Mouse (Mus musculus): ENCODE results near the gene Csnk1g2. TPM values are rescaled to one million over a fixed set of nuclear protein-coding genes. Genes with fewer than 3 reads are reported as not detected.
A peak's percentile ranks its signal among the peaks of the same experiment; 100 is the strongest.

Csnk1g2 gene
- polyA plus RNA-seq, 1 experiment from 2014 or later: 24.9 TPM

- no peak overlapping the region for H3K9ac ChIP-seq (ENCODE audit: low read depth, low read length)
- H3K9me3 ChIP-seq (ENCODE audit: control insufficient read depth, low read length): no peaks in the 10 kb centered on the region
- no peak overlapping the region for H3K27ac ChIP-seq (ENCODE audit: low read depth, low read length)
- no peak for ATAC-seq
- whole genome bisulfite sequencing: 90% methylated on average over 2 of the region's 2 CpGs
- no peak overlapping the region for H3K4me3 ChIP-seq (ENCODE audit: low read length)
- H3K27me3 ChIP-seq (replicated peaks; ENCODE audit: control insufficient read depth, insufficient read depth, low read length): no peaks in the 10 kb centered on the region
- peaks cover 22% of the 10 kb centered on the region for H3K4me1 ChIP-seq (ENCODE audit: control insufficient read depth, insufficient read depth, low read depth, low read length)
- H3K4me2 ChIP-seq (ENCODE audit: low read length): no peak overlapping the region
- H3K36me3 ChIP-seq (ENCODE audit: control insufficient read depth, insufficient read depth, low read length): peaks cover 6% of the 10 kb centered on the region
Observed at GRCm38 (mm10) chr10:80680260-80680696, 57.6 kb downstream of the Csnk1g2 start.

GRCm38 (mm10) chr10:80682003-80682402, 59.4 kb downstream of the Csnk1g2 start:
- WGBS: 97% methylated on average over 6 of the region's 6 CpGs
- Histone ChIP-seq H3K9ac (ENCODE audit: low read depth, low read length) (no peak overlapping the region), H3K27ac (ENCODE audit: low read depth, low read length) (no peak overlapping the region), H3K27me3 (replicated peaks; ENCODE audit: control insufficient read depth, insufficient read depth, low read length) (no peaks in the 10 kb centered on the region), H3K4me3 (ENCODE audit: low read length) (no peak overlapping the region), H3K4me2 (ENCODE audit: low read length) (no peak overlapping the region), H3K4me1 (ENCODE audit: control insufficient read depth, insufficient read depth, low read depth, low read length) (peaks cover 21% of the 10 kb centered on the region), H3K36me3 (ENCODE audit: control insufficient read depth, insufficient read depth, low read length) (peaks cover 21% of the 10 kb centered on the region), H3K9me3 (ENCODE audit: control insufficient read depth, low read length) (no peaks in the 10 kb centered on the region)
- no peak for ATAC-seq

GRCm38 (mm10) chr10:80683647-80684046, 61.0 kb downstream of the Csnk1g2 start:
- Histone ChIP-seq H3K27me3 (replicated peaks; ENCODE audit: control insufficient read depth, insufficient read depth, low read length) (no peaks in the 10 kb centered on the region), H3K4me2 (ENCODE audit: low read length) (no peak overlapping the region), H3K4me3 (ENCODE audit: low read length) (no peak overlapping the region), H3K9ac (ENCODE audit: low read depth, low read length) (no peak overlapping the region), H3K36me3 (ENCODE audit: control insufficient read depth, insufficient read depth, low read length) (peaks cover 26% of the 10 kb centered on the region), H3K9me3 (ENCODE audit: control insufficient read depth, low read length) (no peaks in the 10 kb centered on the region), H3K4me1 (ENCODE audit: control insufficient read depth, insufficient read depth, low read depth, low read length) (peaks cover 5% of the 10 kb centered on the region), H3K27ac (ENCODE audit: low read depth, low read length) (no peak overlapping the region)
- no peak for ATAC-seq
- WGBS: 100% methylated on average over 1 of the region's 1 CpGs

GRCm38 (mm10) chr10:80684214-80684613, 61.6 kb downstream of the Csnk1g2 start:
- no peaks in the 10 kb centered on the region for H3K27me3 ChIP-seq (replicated peaks; ENCODE audit: control insufficient read depth, insufficient read depth, low read length)
- no peak overlapping the region for H3K4me3 ChIP-seq (ENCODE audit: low read length)
- H3K9me3 ChIP-seq (ENCODE audit: control insufficient read depth, low read length): no peaks in the 10 kb centered on the region
- H3K4me1 ChIP-seq (ENCODE audit: control insufficient read depth, insufficient read depth, low read depth, low read length): no peaks in the 10 kb centered on the region; the same call in 1 of the 2 replicates
- no peak for ATAC-seq
- 58% methylated on average over 6 of the region's 6 CpGs for WGBS
- no peak overlapping the region for H3K27ac ChIP-seq (ENCODE audit: low read depth, low read length)
- H3K36me3 ChIP-seq (ENCODE audit: control insufficient read depth, insufficient read depth, low read length): peaks cover 28% of the 10 kb centered on the region
- no peak overlapping the region for H3K9ac ChIP-seq (ENCODE audit: low read depth, low read length)
- H3K4me2 ChIP-seq (ENCODE audit: low read length): no peak overlapping the region

GRCm38 (mm10) chr10:80684984-80685383, 62.3 kb downstream of the Csnk1g2 start:
- H3K27me3 ChIP-seq (replicated peaks; ENCODE audit: control insufficient read depth, insufficient read depth, low read length): no peaks in the 10 kb centered on the region
- H3K36me3 ChIP-seq (ENCODE audit: control insufficient read depth, insufficient read depth, low read length): peaks cover 36% of the 10 kb centered on the region
- no peak overlapping the region for H3K4me2 ChIP-seq (ENCODE audit: low read length)
- no peak for ATAC-seq
- no peak overlapping the region for H3K27ac ChIP-seq (ENCODE audit: low read depth, low read length)
- 82% methylated on average over 4 of the region's 4 CpGs for WGBS
- no peaks in the 10 kb centered on the region for H3K9me3 ChIP-seq (ENCODE audit: control insufficient read depth, low read length)
- H3K9ac ChIP-seq (ENCODE audit: low read depth, low read length): no peak overlapping the region
- H3K4me3 ChIP-seq (ENCODE audit: low read length): no peak overlapping the region
- H3K4me1 ChIP-seq (ENCODE audit: control insufficient read depth, insufficient read depth, low read depth, low read length): no peaks in the 10 kb centered on the region

- Histone ChIP-seq H3K9ac (ENCODE audit: low read depth, low read length) (no peak overlapping the region), H3K27ac (ENCODE audit: low read depth, low read length) (no peak overlapping the region), H3K9me3 (ENCODE audit: control insufficient read depth, low read length) (no peaks in the 10 kb centered on the region), H3K36me3 (ENCODE audit: control insufficient read depth, insufficient read depth, low read length) (peaks cover 41% of the 10 kb centered on the region), H3K4me3 (ENCODE audit: low read length) (no peak overlapping the region), H3K4me2 (ENCODE audit: low read length) (no peak overlapping the region), H3K27me3 (replicated peaks; ENCODE audit: control insufficient read depth, insufficient read depth, low read length) (no peaks in the 10 kb centered on the region), H3K4me1 (ENCODE audit: control insufficient read depth, insufficient read depth, low read depth, low read length) (no peaks in the 10 kb centered on the region)
- 97% methylated on average over 3 of the region's 3 CpGs for WGBS
- no peak for ATAC-seq
Observed at GRCm38 (mm10) chr10:80686617-80687016, 64.0 kb downstream of the Csnk1g2 start.

GRCm38 (mm10) chr10:80687850-80688249, 65.2 kb downstream of the Csnk1g2 start:
- Histone ChIP-seq H3K4me2 (ENCODE audit: low read length) (no peak overlapping the region), H3K36me3 (ENCODE audit: control insufficient read depth, insufficient read depth, low read length) (peaks cover 41% of the 10 kb centered on the region), H3K4me1 (ENCODE audit: control insufficient read depth, insufficient read depth, low read depth, low read length) (no peaks in the 10 kb centered on the region), H3K4me3 (ENCODE audit: low read length) (no peak overlapping the region), H3K27me3 (replicated peaks; ENCODE audit: control insufficient read depth, insufficient read depth, low read length) (no peaks in the 10 kb centered on the region), H3K27ac (ENCODE audit: low read depth, low read length) (no peak overlapping the region), H3K9ac (ENCODE audit: low read depth, low read length) (no peak overlapping the region), H3K9me3 (ENCODE audit: control insufficient read depth, low read length) (no peaks in the 10 kb centered on the region)
- WGBS: 44% methylated on average over 5 of the region's 5 CpGs
- ATAC-seq: peak; percentile 74; the same call in 1 of the 2 replicates

Small RNA genes within 50 kb of the gene (microRNA-seq; reads per million reads assigned to microRNA genes)
- not detected for gene Mir6912

Other genes starting within 250 kb of the Csnk1g2 start
- 9.1 and 9.2 TPM in 2 replicates for gene Mex3d, start 235.2 kb upstream of the Csnk1g2 start, polyA plus RNA-seq (2015; fragmentation: Nextera tagmentation; extraction: Ambion mirVana)
- 196 and 207 TPM in 2 replicates for gene Mbd3, start 223.3 kb upstream of the Csnk1g2 start, polyA plus RNA-seq (2015; fragmentation: Nextera tagmentation; extraction: Ambion mirVana)
- 704 and 759 TPM in 2 replicates for gene Uqcr11, start 216.0 kb upstream of the Csnk1g2 start, polyA plus RNA-seq (2015; fragmentation: Nextera tagmentation; extraction: Ambion mirVana)
- gene Tcf3, start 189.2 kb upstream of the Csnk1g2 start, polyA plus RNA-seq (2015; fragmentation: Nextera tagmentation; extraction: Ambion mirVana): 32.5 and 45.3 TPM in 2 replicates
- 1.2 and 1.3 TPM in 2 replicates for gene Onecut3, start 128.0 kb upstream of the Csnk1g2 start, polyA plus RNA-seq (2015; fragmentation: Nextera tagmentation; extraction: Ambion mirVana)
- gene Atp8b3, start 83.7 kb upstream of the Csnk1g2 start, polyA plus RNA-seq (2015; fragmentation: Nextera tagmentation; extraction: Ambion mirVana): 1.5 and 1.6 TPM in 2 replicates
- gene Rexo1, start 61.3 kb upstream of the Csnk1g2 start, polyA plus RNA-seq (2015; fragmentation: Nextera tagmentation; extraction: Ambion mirVana): 25.8 and 26.5 TPM in 2 replicates
- gene Klf16, start 45.5 kb upstream of the Csnk1g2 start, polyA plus RNA-seq (2015; fragmentation: Nextera tagmentation; extraction: Ambion mirVana): 5.1 and 5.8 TPM in 2 replicates
- gene Abhd17a, start 32.5 kb upstream of the Csnk1g2 start, polyA plus RNA-seq (2015; fragmentation: Nextera tagmentation; extraction: Ambion mirVana): 127 and 130 TPM in 2 replicates
- 73.6 and 80.8 TPM in 2 replicates for gene Scamp4, start 20.0 kb upstream of the Csnk1g2 start, polyA plus RNA-seq (2015; fragmentation: Nextera tagmentation; extraction: Ambion mirVana)
- 5.2 and 6.4 TPM in 2 replicates for gene Adat3, start 20.0 kb upstream of the Csnk1g2 start, polyA plus RNA-seq (2015; fragmentation: Nextera tagmentation; extraction: Ambion mirVana)
- 2.3 and 3.1 TPM in 2 replicates for gene Gm49322, start 16.8 kb upstream of the Csnk1g2 start, polyA plus RNA-seq (2015; fragmentation: Nextera tagmentation; extraction: Ambion mirVana)
- gene Btbd2, start 34.2 kb downstream of the Csnk1g2 start, polyA plus RNA-seq (2015; fragmentation: Nextera tagmentation; extraction: Ambion mirVana): 21.2 and 83.2 TPM in 2 replicates
- 35.6 and 55.7 TPM in 2 replicates for gene Mknk2, start 55.3 kb downstream of the Csnk1g2 start, polyA plus RNA-seq (2015; fragmentation: Nextera tagmentation; extraction: Ambion mirVana)
- gene Mob3a, start 79.1 kb downstream of the Csnk1g2 start, polyA plus RNA-seq (2015; fragmentation: Nextera tagmentation; extraction: Ambion mirVana): 56.9 and 59.5 TPM in 2 replicates
- gene Izumo4, start 79.3 kb downstream of the Csnk1g2 start, polyA plus RNA-seq (2015; fragmentation: Nextera tagmentation; extraction: Ambion mirVana): 43.7 and 50.4 TPM in 2 replicates
- gene Ap3d1, start 119.4 kb downstream of the Csnk1g2 start, polyA plus RNA-seq (2015; fragmentation: Nextera tagmentation; extraction: Ambion mirVana): 102 and 105 TPM in 2 replicates
- gene Dot1l, start 132.4 kb downstream of the Csnk1g2 start, polyA plus RNA-seq (2015; fragmentation: Nextera tagmentation; extraction: Ambion mirVana): 13.2 and 16.9 TPM in 2 replicates
- 44.7 and 59.9 TPM in 2 replicates for gene Sf3a2, start 175.4 kb downstream of the Csnk1g2 start, polyA plus RNA-seq (2015; fragmentation: Nextera tagmentation; extraction: Ambion mirVana)
- gene Plekhj1, start 175.8 kb downstream of the Csnk1g2 start, polyA plus RNA-seq (2015; fragmentation: Nextera tagmentation; extraction: Ambion mirVana): 129 and 140 TPM in 2 replicates
- not detected in 2 replicates for gene Amh, start 182.4 kb downstream of the Csnk1g2 start, polyA plus RNA-seq (2015; fragmentation: Nextera tagmentation; extraction: Ambion mirVana)
- 1.1 and 1.2 TPM in 2 replicates for gene Jsrp1, start 190.7 kb downstream of the Csnk1g2 start, polyA plus RNA-seq (2015; fragmentation: Nextera tagmentation; extraction: Ambion mirVana)
- 1,272 and 1,293 TPM in 2 replicates for gene Oaz1, start 203.8 kb downstream of the Csnk1g2 start, polyA plus RNA-seq (2015; fragmentation: Nextera tagmentation; extraction: Ambion mirVana)
- gene Lingo3, start 221.2 kb downstream of the Csnk1g2 start, polyA plus RNA-seq (2015; fragmentation: Nextera tagmentation; extraction: Ambion mirVana): 22.1 and 23.3 TPM in 2 replicates
- gene Lsm7, start 232.4 kb downstream of the Csnk1g2 start, polyA plus RNA-seq (2015; fragmentation: Nextera tagmentation; extraction: Ambion mirVana): 197 and 208 TPM in 2 replicates
- 92.4 and 97.5 TPM in 2 replicates for gene Sppl2b, start 232.4 kb downstream of the Csnk1g2 start, polyA plus RNA-seq (2015; fragmentation: Nextera tagmentation; extraction: Ambion mirVana)
- 0.13 and 0.27 TPM in 2 replicates for gene Tmprss9, start 249.0 kb downstream of the Csnk1g2 start, polyA plus RNA-seq (2015; fragmentation: Nextera tagmentation; extraction: Ambion mirVana)